Mouse (Mus musculus) brain, embryonic 14.5 days (tissue): ENCODE data around the gene Svs4. TPM values are rescaled to one million over a fixed set of nuclear protein-coding genes. Genes with fewer than 3 reads are reported as not detected.
"Not testable (repeated sequence)": the region's sequence is repeated elsewhere in the genome, so short reads cannot be mapped to it uniquely, and the experiment has no call there.

Experiments used
- DNase-seq: peaks from one replicate; pipeline ENCODE4 v3.0.0-alpha.2; 2011; ENCODE audit warnings: low read depth
- CTCF ChIP-seq: fragments of 200-500 bp; IDR thresholded peaks from 2 replicates; pipeline ENCODE4 v1.5.1; 2012; ENCODE audit warnings: inconsistent platforms, mild to moderate bottlenecking, moderate library complexity, borderline replicate concordance; ENCODE audit not compliant: insufficient read depth, insufficient read length; ENCODE audit errors: extremely low read depth
- POLR2A ChIP-seq: fragments of 200-500 bp; IDR thresholded peaks from 2 replicates; pipeline ENCODE4 v1.6.1; 2012; ENCODE audit warnings: mild to moderate bottlenecking, inconsistent platforms, borderline replicate concordance; ENCODE audit not compliant: poor library complexity, insufficient read depth, insufficient read length, severe bottlenecking; ENCODE audit errors: extremely low read depth
- polyA plus RNA-seq: library from polyadenylated mRNA; depleted of rRNA; stranded (reverse); fragments of >200 nt; gene quantifications from 2 replicates; pipeline ENCODE4 v1.2.3, GENCODE M21; 2012; rRNA removed

Gene Svs4
- not detected in 2 replicates for polyA plus RNA-seq

DNA sequence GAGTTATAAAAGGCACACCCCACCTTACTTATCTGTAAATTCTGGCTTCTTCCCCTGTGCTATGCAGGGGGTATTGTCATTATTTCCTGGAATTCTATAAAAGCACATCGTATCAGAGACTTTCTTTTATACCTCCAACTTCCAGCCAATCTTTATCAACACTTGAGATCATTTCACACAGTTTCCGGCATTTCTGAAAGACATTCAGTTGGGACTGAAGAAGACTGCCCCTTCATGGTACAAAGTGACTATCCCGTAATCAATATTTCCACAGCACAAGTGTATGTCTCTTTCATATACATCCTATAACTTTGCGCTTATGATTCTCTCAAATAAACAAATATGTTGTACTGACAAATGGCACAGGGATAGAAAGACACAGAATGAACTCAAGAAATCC lies at the start of gene Svs4:
TSS of gene Svs4 (minus strand) at position 101 of the 400 bp plus-strand sequence.
- DNase-seq: no peak
- TF ChIP-seq POLR2A: no peak
- no peak for TF ChIP-seq CTCF

DNA sequence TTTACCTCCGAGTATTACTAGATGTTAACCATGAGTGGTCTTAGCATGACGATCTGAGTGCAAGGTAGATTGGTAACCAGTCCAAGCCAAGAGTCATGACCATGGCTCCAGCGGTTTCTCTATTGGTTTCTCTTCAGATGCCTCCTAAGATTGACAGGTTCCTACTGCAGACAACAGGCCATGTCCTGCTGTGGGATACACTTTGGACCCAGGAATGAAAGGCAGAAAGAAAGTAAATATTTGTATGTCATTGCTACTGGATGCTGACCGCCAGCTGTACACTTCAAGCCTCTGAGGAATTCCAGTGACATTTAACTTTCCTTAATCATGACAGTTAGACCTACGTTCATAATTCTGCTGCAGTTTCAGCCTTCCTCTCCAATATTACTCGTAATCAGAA lies 42.7 kb upstream of the Svs4 start:
- TF ChIP-seq POLR2A (no peak), CTCF (no peak)
- DNase-seq: no peak

DNA sequence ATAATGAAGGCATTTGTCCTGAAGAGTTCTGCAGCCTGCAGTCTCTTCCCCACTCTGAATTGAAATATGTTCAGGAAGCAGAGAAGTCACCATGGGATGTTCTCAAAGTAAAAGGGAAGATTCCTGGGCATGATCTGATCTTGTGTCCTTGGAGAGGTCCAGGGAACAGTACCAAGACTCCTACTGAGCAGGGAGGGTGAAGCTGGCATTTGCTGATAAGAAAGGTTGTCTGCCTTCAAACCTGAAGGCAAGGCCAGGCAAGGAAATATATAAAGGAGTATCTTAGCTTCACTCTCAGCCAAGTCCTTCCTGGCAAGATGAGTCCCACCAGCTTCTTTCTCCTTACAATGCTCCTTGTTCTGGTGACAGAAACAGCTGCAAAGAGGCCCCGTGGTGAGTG lies 38.2 kb upstream of the Svs4 start, which contains the start of gene Svs6:
TSS of gene Svs6 (plus strand) at position 301 of the 400 bp plus-strand sequence.
- DNase-seq: not testable (repeated sequence)

DNA sequence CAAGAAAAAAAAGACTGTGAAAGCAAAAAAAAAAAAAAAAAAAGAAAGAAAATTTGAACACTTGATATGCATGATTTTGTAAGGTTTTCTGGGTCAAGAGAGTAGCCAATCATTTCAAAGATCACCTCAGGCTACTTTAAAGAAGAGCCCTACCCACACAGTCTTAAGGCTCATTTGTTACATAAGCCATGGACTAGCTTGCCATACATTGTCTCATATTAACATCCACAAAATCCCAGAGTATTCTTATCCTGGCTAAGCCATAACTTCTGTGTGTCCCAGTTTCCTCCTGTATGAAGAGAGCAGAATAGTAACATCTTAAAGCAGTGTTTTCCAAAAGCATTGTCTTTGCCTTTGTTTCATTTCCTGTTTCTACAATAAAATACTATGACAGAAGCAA lies 37.2 kb upstream of the Svs4 start:
- DNase-seq: not testable (repeated sequence)

DNA sequence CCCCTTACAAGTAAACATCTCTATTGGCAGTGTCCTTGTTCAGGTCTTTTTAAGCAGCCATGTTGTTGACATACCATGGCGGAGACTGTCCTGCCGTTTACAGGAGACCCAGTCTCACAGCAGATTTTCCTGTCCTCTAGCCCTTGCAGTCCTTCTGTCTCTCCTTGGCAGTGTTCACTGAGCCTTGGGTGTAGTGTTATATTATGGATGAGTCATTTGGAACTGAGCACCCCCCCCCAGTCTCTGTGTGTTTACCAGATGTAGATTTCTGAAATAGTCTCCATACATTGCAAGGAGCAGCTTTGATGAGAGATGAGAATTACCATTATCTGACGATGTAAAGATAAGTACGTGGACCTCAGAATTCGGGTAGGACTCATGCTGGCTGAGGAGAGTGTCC lies 34.3 kb upstream of the Svs4 start:
- no peak for DNase-seq

DNA sequence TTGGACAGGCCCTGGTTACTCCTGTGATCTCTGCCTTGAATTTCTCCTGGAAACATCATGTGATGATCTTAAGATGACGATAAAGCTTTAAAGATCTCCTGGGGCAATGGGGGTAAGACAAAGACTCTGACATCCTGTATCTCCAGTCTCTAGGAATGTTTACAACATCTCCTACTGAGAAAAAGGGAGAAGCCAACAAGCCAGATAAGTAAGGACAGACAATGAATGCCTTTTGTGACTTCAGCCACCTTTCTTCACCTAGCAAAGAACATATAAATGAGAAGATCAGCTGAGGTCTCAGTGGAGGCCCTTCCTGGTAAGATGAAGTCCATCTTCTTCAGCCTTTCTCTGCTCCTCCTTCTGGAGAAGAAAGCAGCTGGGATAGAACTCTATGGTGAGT lies 10.7 kb upstream of the Svs4 start, which contains the start of gene Svs3a:
TSS of gene Svs3a (plus strand) at position 301 of the 400 bp plus-strand sequence.
- DNase-seq: not testable (repeated sequence)

More for the DNA sequence above, 34.3 kb upstream of the Svs4 start:
- TF ChIP-seq POLR2A (no peak), CTCF (no peak)

DNA sequence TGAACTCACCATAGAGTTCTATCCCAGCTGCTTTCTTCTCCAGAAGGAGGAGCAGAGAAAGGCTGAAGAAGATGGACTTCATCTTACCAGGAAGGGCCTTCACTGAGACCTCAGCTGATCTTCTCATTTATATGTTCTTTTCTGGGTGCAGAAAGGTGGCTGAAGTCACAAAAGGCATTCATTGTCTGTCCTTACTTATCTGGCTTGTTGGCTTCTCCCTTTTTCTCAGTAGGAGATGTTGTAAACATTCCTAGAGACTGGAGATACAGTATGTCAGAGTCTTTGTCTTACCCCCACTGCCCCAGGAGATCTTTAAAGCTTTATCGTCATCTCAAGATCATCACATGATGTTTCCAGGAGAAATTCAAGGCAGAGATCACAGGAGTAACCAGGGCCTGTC lies 21.7 kb downstream of the Svs4 start, which contains the start of gene Svs3b:
TSS of gene Svs3b (minus strand) at position 101 of the 400 bp plus-strand sequence.
- DNase-seq: not testable (repeated sequence)

DNA sequence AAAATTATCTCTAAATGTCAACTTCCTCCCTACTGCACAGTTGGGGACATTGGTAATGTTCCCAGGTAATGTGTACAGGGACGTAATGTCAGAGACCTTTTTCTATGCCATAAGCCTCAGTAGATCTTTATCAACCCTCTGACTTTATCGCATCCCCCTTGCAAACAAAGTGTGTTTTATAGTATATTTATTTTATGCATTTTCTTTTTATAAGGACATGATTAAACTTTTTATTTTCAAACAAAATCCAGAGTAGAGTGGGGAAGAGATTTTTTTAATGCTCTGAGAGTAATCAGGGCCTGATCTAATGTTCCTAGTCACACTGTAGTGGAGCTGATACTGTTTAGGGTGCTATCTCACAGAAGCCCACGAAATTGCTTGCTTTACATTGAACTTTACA lies 39.9 kb downstream of the Svs4 start, which contains the start of gene Svs2:
TSS of gene Svs2 (minus strand) at position 101 of the 400 bp plus-strand sequence.
- TF ChIP-seq CTCF: no peak
- no peak for TF ChIP-seq POLR2A
- no peak for DNase-seq

DNA sequence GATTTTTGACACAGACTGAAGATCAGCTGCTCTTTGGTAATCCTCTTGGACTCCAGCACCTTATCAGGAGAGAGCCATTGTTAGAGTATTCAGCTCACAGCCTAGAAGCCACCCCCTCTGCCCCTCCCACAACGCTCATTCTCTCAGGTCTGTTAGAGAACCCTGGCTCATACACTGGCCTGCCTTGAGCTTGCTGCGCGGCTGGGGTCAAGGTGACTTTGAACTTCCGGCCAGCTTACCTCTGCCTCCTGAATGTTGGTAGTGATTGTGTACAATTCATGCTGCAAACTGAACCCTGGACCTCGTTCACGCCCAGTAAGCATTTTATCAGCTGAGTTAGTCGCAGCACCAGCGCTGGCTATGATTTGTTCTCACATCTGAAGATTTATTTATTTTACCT lies 45.6 kb downstream of the Svs4 start:
- TF ChIP-seq POLR2A (no peak), CTCF (no peak)
- no peak for DNase-seq

DNA sequence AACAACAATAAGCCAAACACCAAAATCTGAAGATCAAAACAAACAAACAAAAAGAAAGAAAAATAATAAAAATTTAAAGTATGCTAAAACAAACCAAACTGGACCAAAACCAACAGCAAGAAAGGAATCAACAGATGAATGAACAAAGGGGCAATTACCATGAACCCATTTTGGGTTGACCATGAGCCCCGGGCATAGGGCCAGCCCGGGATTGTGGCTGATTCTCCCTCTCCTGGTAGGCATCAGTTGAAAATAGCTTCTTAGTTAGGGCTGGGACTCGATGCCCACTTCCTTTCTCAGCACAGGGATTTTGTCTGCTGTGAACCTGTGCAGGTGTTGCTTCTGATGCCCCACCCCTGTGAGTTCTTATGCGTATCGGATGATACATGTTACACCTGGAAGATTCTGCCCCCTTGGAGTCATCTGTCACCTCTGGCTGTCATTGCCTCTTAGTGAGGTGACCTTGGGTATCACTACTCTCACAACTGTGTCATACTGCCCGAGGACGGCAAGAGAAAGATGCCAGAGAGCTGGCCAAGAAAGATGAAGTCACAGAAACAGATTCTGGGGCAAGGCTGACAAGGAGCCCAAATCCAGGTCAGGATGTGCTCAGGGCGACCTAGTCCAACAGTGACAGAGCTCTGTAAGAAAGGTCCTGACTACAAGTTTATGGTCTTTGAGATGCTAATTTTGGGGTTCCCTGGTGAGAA lies 49.7 kb downstream of the Svs4 start:
- no peak for DNase-seq
- TF ChIP-seq CTCF (no peak), POLR2A (no peak)

Other genes with a start within 250 kb of the Svs4 start
- gene Stk4, start 208.1 kb downstream of the Svs4 start, polyA plus RNA-seq: 21.7 and 24.8 TPM in 2 replicates
- 30.8 and 36.0 TPM in 2 replicates for gene Tomm34, start 207.3 kb downstream of the Svs4 start, polyA plus RNA-seq
- gene Kcns1, start 107.3 kb downstream of the Svs4 start, polyA plus RNA-seq: 0.83 and 1.5 TPM in 2 replicates
- gene Wfdc5, start 95.7 kb downstream of the Svs4 start, polyA plus RNA-seq: not detected in 2 replicates
- gene Wfdc12, start 87.9 kb downstream of the Svs4 start, polyA plus RNA-seq: not detected in 2 replicates
- not detected in 2 replicates for gene Wfdc15a, start 78.3 kb downstream of the Svs4 start, polyA plus RNA-seq
- gene Wfdc15b, start 56.8 kb downstream of the Svs4 start, polyA plus RNA-seq: not detected in 2 replicates
- gene Svs2, start 40.0 kb downstream of the Svs4 start, polyA plus RNA-seq: not detected in 2 replicates
- gene Svs3b, start 21.8 kb downstream of the Svs4 start, polyA plus RNA-seq: not detected in 2 replicates
- not detected in 2 replicates for gene Svs3a, start 10.8 kb upstream of the Svs4 start, polyA plus RNA-seq
- gene Svs6, start 38.3 kb upstream of the Svs4 start, polyA plus RNA-seq: not detected in 2 replicates
- gene Svs5, start 54.3 kb upstream of the Svs4 start, polyA plus RNA-seq: not detected in 2 replicates
- gene Slpi, start 110.6 kb upstream of the Svs4 start, polyA plus RNA-seq: 0.22 TPM in 1 of 2 replicates, not detected in the other
- 0.04 and 0.10 TPM in 2 replicates for gene Rbpjl, start 124.7 kb upstream of the Svs4 start, polyA plus RNA-seq
- gene Matn4, start 126.7 kb upstream of the Svs4 start, polyA plus RNA-seq: 1.8 and 2.5 TPM in 2 replicates
- gene Sdc4, start 165.4 kb upstream of the Svs4 start, polyA plus RNA-seq: 2.3 and 3.7 TPM in 2 replicates
- gene Sys1, start 178.5 kb upstream of the Svs4 start, polyA plus RNA-seq: 69.6 and 82.0 TPM in 2 replicates
- gene Gm20458, start 182.5 kb upstream of the Svs4 start, polyA plus RNA-seq: 8.0 and 10.2 TPM in 2 replicates
- gene Trp53tg5, start 195.3 kb upstream of the Svs4 start, polyA plus RNA-seq: not detected in 2 replicates
- gene Dbndd2, start 207.6 kb upstream of the Svs4 start, polyA plus RNA-seq: 11.4 and 13.1 TPM in 2 replicates
- 109 and 155 TPM in 2 replicates for gene Pigt, start 219.1 kb upstream of the Svs4 start, polyA plus RNA-seq